Mouse (Mus musculus) right cerebral cortex, adult 18-20 months (tissue): ENCODE data around the gene Atp13a2.

Experiments used
- DNase-seq: peaks from one replicate; pipeline ENCODE4 v3.0.0; 2022; ENCODE audit warnings: mixed read lengths

Atp13a2 gene

GRCm38 (mm10) chr4:141048810-141049475 is 62.3 kb downstream of the Atp13a2 start:
- DNase-seq, result no peak

- DNase-seq, result peak; percentile 71
Measured at GRCm38 (mm10) chr4:141049476-141049835, 62.8 kb downstream of the Atp13a2 start.

- no peak for DNase-seq
Measured at GRCm38 (mm10) chr4:141052442-141052841, 65.8 kb downstream of the Atp13a2 start.

GRCm38 (mm10) chr4:141053138-141053537 is 66.5 kb downstream of the Atp13a2 start:
- no peak for DNase-seq

- peak; percentile 85 for DNase-seq
Measured at GRCm38 (mm10) chr4:141053568-141054161, 67.0 kb downstream of the Atp13a2 start.
